Mouse (Mus musculus): ENCODE measurements around the gene Scpep1.
"Not testable (repeated sequence)": the region's sequence is repeated elsewhere in the genome, so short reads cannot be mapped to it uniquely, and the experiment has no call there.

Gene Scpep1

GRCm38 (mm10) chr11:88955217-88955969 lies at the start of gene Scpep1:
TSS of gene Scpep1 (minus strand) at chr11:88955465.
- peak; percentile 97 to 98 for DNase-seq

- no peak for DNase-seq
Measured at GRCm38 (mm10) chr11:89003726-89004125, 48.5 kb upstream of the Scpep1 start.

- no peak for DNase-seq
Measured at GRCm38 (mm10) chr11:89003078-89003477, 47.8 kb upstream of the Scpep1 start.

GRCm38 (mm10) chr11:89002621-89003020 lies 47.4 kb upstream of the Scpep1 start:
- no peak for DNase-seq

GRCm38 (mm10) chr11:89002068-89002467 lies 46.8 kb upstream of the Scpep1 start:
- DNase-seq = no peak

- DNase-seq = no peak
Measured at GRCm38 (mm10) chr11:89001569-89001968, 46.3 kb upstream of the Scpep1 start.

- no peak for DNase-seq
Measured at GRCm38 (mm10) chr11:89000527-89000819, 45.2 kb upstream of the Scpep1 start.

- DNase-seq = no peak
Measured at GRCm38 (mm10) chr11:88999723-89000526, 44.7 kb upstream of the Scpep1 start.

GRCm38 (mm10) chr11:88998974-88999722 lies 43.9 kb upstream of the Scpep1 start, which contains the start of gene Trim25:
TSS of gene Trim25 (plus strand) at chr11:88999376.
- DNase-seq = peak; percentile 96 to 97

GRCm38 (mm10) chr11:88998406-88998805 lies 43.1 kb upstream of the Scpep1 start:
- DNase-seq = no peak

GRCm38 (mm10) chr11:88997343-88997742 lies 42.1 kb upstream of the Scpep1 start:
- not testable (repeated sequence) for DNase-seq

- DNase-seq = peak; percentile 68 to 74
Measured at GRCm38 (mm10) chr11:88996427-88996826, 41.2 kb upstream of the Scpep1 start.

GRCm38 (mm10) chr11:88995616-88996015 lies 40.4 kb upstream of the Scpep1 start:
- DNase-seq = no peak

- DNase-seq = no peak
Measured at GRCm38 (mm10) chr11:88994492-88994891, 39.2 kb upstream of the Scpep1 start.

GRCm38 (mm10) chr11:88993625-88994024 lies 38.4 kb upstream of the Scpep1 start:
- DNase-seq = peak; percentile 79 to 84

- no peak for DNase-seq
Measured at GRCm38 (mm10) chr11:88993186-88993585, 37.9 kb upstream of the Scpep1 start.

GRCm38 (mm10) chr11:88989530-88989929 lies 34.3 kb upstream of the Scpep1 start:
- DNase-seq = no peak

GRCm38 (mm10) chr11:88988956-88989355 lies 33.7 kb upstream of the Scpep1 start:
- DNase-seq = peak in 1 of 2 experiments; percentile 46

GRCm38 (mm10) chr11:88986616-88987015 lies 31.4 kb upstream of the Scpep1 start:
- DNase-seq = no peak

- no peak for DNase-seq
Measured at GRCm38 (mm10) chr11:88981337-88981736, 26.1 kb upstream of the Scpep1 start.

- no peak for DNase-seq
Measured at GRCm38 (mm10) chr11:88977188-88977587, 21.9 kb upstream of the Scpep1 start.

GRCm38 (mm10) chr11:88976320-88976719 lies 21.1 kb upstream of the Scpep1 start:
- no peak for DNase-seq
